Comparison of ENCODE assay signal across 16 mouse cellular contexts in the genomic region with DNA sequence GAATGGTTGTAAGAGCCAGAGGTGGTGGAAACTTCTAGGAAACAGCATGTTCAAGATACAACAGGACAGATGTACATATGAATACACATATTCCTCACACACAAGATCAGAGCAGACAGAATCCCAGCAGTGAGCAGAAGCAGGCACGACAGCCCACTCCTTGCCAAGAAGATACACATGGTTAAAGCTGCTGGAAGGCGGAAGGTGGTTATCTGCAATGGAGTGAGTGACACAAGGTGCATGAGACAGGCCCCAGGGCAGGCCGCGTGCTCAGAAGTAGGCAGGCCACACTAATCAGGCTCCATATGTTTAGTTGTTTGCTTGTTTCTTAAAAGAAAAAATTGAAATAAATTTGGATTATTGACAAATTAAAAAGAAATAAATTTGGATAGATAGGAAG.
"Had no signal": no experiment of that assay in that cellular context is flagged by ENCODE, and none has a peak within 500 bp of the region (broad histone marks: within the 10 kb centered on the region; RNA-seq: fewer than 3 reads in every experiment).

No protein-coding gene starts in this region.

- H3K4me1 ChIP-seq: limb, embryonic 12.5 days; liver, embryonic 13.5 days; lung, embryonic 15.5 days; megakaryocyte, embryonic 14.5 days; midbrain, embryonic 12.5 days; stomach, embryonic 15.5 days had no signal

- H3K9ac ChIP-seq: limb, embryonic 12.5 days; liver, embryonic 13.5 days; liver, postnatal 0 days; lung, embryonic 15.5 days; midbrain, embryonic 12.5 days; stomach, embryonic 15.5 days had no signal

- H3K9me3 ChIP-seq: limb, embryonic 12.5 days; lung, embryonic 15.5 days; midbrain, embryonic 12.5 days; stomach, embryonic 15.5 days had no signal

- ATAC-seq: liver, postnatal 0 days; midbrain, embryonic 16.5 days had no signal

- H3K36me3 ChIP-seq: limb, embryonic 12.5 days; liver, embryonic 13.5 days; lung, embryonic 15.5 days; midbrain, embryonic 12.5 days; stomach, embryonic 15.5 days had no signal

- H3K4me2 ChIP-seq: limb, embryonic 12.5 days; liver, embryonic 13.5 days; lung, embryonic 15.5 days; midbrain, embryonic 12.5 days; stomach, embryonic 15.5 days had no signal

- H3K27me3 ChIP-seq: limb, embryonic 12.5 days; liver, embryonic 13.5 days; lung, embryonic 15.5 days; megakaryocyte, embryonic 14.5 days; midbrain, embryonic 12.5 days; stomach, embryonic 15.5 days had no signal

- H3K4me3 ChIP-seq: limb, embryonic 12.5 days; liver, embryonic 13.5 days; lung, embryonic 15.5 days; megakaryocyte, embryonic 14.5 days; midbrain, embryonic 12.5 days; stomach, embryonic 15.5 days had no signal

- H3K27ac ChIP-seq: limb, embryonic 12.5 days; liver, embryonic 13.5 days; lung, embryonic 15.5 days; macrophage; midbrain, embryonic 12.5 days; stomach, embryonic 15.5 days had no signal

- DNase-seq: kidney, postnatal 10 days; kidney, postnatal 4 days; liver; liver, embryonic 13.5 days; liver, postnatal 0 days; lung, postnatal 14 days; right cerebral cortex, postnatal 14 days; thymus, adult 2 months; thymus, postnatal 25 days had no signal
